Mouse (Mus musculus) midbrain, embryonic 16.5 days (tissue): ENCODE measurements around the gene Gm21972. TPM values are rescaled to one million over a fixed set of nuclear protein-coding genes. Genes with fewer than 3 reads are reported as not detected.

Experiments
- ATAC-seq: fragments of 200-750 bp; cut with Nextera tagmentation; 2 replicates; pipeline ENCODE4 v1.8.0; 2017; ENCODE audit warnings: moderate TSS enrichment
- H3K27ac ChIP-seq: fragments of 300-500 bp; sonication (generic); 2 replicates; pipeline ENCODE4 v1.5.1; 2014; ENCODE audit warnings: mild to moderate bottlenecking, low read length, mixed read lengths
- H3K27me3 ChIP-seq: fragments of 300-500 bp; sonication (generic); 2 replicates; pipeline ENCODE4 v1.6.1; 2014; ENCODE audit warnings: low read depth, low read length, mixed read lengths; ENCODE audit not compliant: control insufficient read depth, insufficient read depth
- H3K36me3 ChIP-seq: fragments of 300-500 bp; sonication (generic); 2 replicates; pipeline ENCODE4 v1.6.1; 2014; ENCODE audit warnings: mild to moderate bottlenecking, low read length, moderate library complexity, mixed read lengths; ENCODE audit not compliant: control insufficient read depth, insufficient read depth
- H3K4me1 ChIP-seq: fragments of 300-500 bp; sonication (generic); 2 replicates; pipeline ENCODE4 v1.6.1; 2014; ENCODE audit warnings: mild to moderate bottlenecking, low read length, mixed read lengths; ENCODE audit not compliant: control insufficient read depth, insufficient read depth
- H3K4me2 ChIP-seq: fragments of 300-500 bp; sonication (generic); 2 replicates; pipeline ENCODE4 v1.6.1; 2014; ENCODE audit warnings: mild to moderate bottlenecking, low read length, mixed read lengths
- H3K4me3 ChIP-seq: fragments of 300-500 bp; sonication (generic); 2 replicates; pipeline ENCODE4 v1.5.1; 2014; ENCODE audit warnings: low read depth, mild to moderate bottlenecking, low read length, moderate library complexity, mixed read lengths
- H3K9ac ChIP-seq: fragments of 300-500 bp; sonication (generic); 2 replicates; pipeline ENCODE4 v1.6.1; 2014; ENCODE audit warnings: low read depth, low read length, mixed read lengths
- H3K9me3 ChIP-seq: fragments of 300-500 bp; sonication (generic); replicated peaks from 2 replicates; pipeline ENCODE4 v1.6.1; 2014; ENCODE audit warnings: mild to moderate bottlenecking, low read length, mixed read lengths; ENCODE audit not compliant: control insufficient read depth, poor library complexity, severe bottlenecking
- WGBS: fragments of 180-500 bp; shearing (Covaris S2); extraction: QIAGEN DNeasy Blood & Tissue Kit; methylation state at CpG from one replicate; pipeline ENCODE4 v1.1.7; 2014; 5-methylcytosine and 5-hydroxymethylcytosine counted together
- polyA plus RNA-seq: library from polyadenylated mRNA; unstranded; fragments of >200 nt; fragmentation: Nextera tagmentation; extraction: Ambion mirVana; gene quantifications from 2 replicates; pipeline ENCODE4 v1.2.1, GENCODE M21; 2015

Gene Gm21972
- polyA plus RNA-seq, 1 experiment from 2014 or later = 0.79 TPM

DNA sequence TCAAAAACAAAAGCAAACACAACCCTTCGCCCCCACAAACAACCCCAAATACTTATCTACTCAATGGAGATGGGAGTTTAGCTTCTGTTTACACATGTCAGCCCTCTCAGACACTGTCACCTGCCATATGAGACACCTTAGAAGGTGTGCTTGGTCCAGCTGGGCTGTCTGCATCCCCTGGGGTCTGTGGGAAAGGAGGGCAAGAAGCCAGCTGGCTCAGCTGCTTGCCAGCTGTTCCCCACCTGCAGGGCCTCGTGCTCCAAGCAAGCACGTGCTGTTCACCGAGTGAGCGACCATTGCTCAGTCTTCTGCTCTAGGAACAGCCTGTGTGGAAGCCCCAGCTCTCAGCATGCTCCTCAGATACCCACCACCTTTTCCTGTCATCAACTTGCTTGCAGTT lies 65.6 kb downstream of the Gm21972 start:
- H3K9ac ChIP-seq = no peak overlapping the region
- H3K4me2 ChIP-seq = no peak overlapping the region
- H3K4me1 ChIP-seq = no peaks in the 10 kb centered on the region
- H3K27me3 ChIP-seq = no peaks in the 10 kb centered on the region
- H3K9me3 ChIP-seq = no peaks in the 10 kb centered on the region
- no peak for ATAC-seq
- no peak overlapping the region for H3K27ac ChIP-seq
- no peak overlapping the region for H3K4me3 ChIP-seq
- WGBS = 84% methylated on average over 5 of the region's 5 CpGs
- H3K36me3 ChIP-seq = peaks cover 65% of the 10 kb centered on the region

DNA sequence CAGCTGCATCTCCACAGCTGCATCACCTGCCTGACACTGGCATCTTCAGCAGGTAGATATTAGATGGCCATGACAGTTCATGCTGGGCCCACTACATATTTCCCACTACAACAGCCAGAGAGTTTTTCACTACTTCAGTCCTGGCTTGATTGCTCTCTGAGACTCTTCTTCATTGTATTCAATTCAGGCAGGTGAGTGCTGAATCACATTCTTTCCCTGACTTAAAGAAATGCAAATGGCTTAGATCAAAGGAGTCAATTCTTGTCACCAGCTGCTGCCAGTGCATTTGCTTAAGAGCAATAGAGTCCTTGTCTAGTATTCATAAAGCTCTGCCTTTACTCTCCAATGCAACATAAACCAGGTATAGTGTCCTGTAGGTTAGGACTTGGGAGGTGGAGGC lies 67.9 kb downstream of the Gm21972 start:
- ATAC-seq = no peak
- Histone ChIP-seq H3K36me3 (peaks cover 68% of the 10 kb centered on the region), H3K9me3 (no peaks in the 10 kb centered on the region), H3K27ac (no peak overlapping the region), H3K4me1 (no peaks in the 10 kb centered on the region), H3K27me3 (no peaks in the 10 kb centered on the region), H3K9ac (no peak overlapping the region), H3K4me3 (no peak overlapping the region), H3K4me2 (no peak overlapping the region)

DNA sequence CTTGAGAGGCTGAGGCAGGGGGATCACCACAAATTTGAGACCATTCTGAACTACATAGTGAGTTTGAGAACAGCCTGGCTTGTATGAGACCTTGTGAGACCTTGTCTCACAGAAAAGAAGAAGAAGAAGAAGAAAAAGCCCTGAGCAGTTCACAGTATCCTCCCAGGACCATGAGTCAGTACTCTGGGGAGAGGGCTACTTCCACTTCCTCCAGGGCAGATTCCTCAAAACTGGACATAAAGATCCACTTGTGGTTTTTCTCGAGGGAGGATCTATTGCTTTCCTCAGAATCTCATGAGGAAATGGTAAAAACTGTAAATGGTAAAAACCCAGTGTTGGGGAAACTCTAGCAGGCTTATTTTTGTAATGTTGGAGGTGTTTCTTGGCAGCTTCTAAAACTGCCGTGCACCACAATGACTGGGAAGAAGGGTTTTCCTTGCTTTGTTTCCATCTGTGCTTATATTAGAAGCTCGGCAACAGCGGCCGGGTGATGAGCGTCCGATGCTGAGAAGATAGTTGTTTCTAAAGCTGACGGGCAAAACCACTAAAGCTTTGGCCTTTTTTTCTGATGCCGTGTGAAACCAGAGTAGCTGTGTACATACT lies 69.3 kb downstream of the Gm21972 start:
- H3K9ac ChIP-seq = no peak overlapping the region

DNA sequence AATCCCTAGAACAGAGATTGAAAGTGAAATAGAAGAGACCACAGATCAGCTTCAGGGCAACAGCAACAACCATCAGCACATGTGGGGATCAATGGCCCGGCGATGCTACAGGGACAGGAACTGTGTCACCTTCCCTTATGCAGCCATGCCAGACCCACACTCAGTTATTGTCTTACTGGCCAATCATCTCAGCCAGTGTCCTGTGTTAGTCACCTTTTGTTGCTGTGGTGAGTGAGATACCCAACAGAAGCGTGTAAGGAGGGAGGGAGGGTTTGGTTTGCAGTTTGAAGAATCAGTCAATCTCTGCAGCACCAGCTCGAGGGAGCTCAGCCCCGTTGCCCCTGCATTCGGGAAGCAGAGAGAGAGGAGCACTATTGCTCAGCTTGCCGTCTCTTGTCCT lies 77.2 kb downstream of the Gm21972 start:
- peaks cover 18% of the 10 kb centered on the region for H3K36me3 ChIP-seq
- H3K9ac ChIP-seq = no peak overlapping the region
- H3K4me3 ChIP-seq = no peak overlapping the region
- no peak for ATAC-seq
- WGBS = 76% methylated on average over 7 of the region's 7 CpGs
- H3K27me3 ChIP-seq = no peaks in the 10 kb centered on the region
- H3K27ac ChIP-seq = no peak overlapping the region
- H3K4me2 ChIP-seq = no peak overlapping the region
- H3K4me1 ChIP-seq = no peaks in the 10 kb centered on the region
- no peaks in the 10 kb centered on the region for H3K9me3 ChIP-seq

More for the DNA sequence above, 69.3 kb downstream of the Gm21972 start:
- H3K27me3 ChIP-seq = no peaks in the 10 kb centered on the region
- no peak overlapping the region for H3K4me3 ChIP-seq
- H3K36me3 ChIP-seq = peaks cover 66% of the 10 kb centered on the region
- no peaks in the 10 kb centered on the region for H3K4me1 ChIP-seq
- no peak overlapping the region for H3K4me2 ChIP-seq
- WGBS = 90% methylated on average over 9 of the region's 9 CpGs
- H3K27ac ChIP-seq = no peak overlapping the region
- H3K9me3 ChIP-seq = no peaks in the 10 kb centered on the region
- ATAC-seq = no peak

DNA sequence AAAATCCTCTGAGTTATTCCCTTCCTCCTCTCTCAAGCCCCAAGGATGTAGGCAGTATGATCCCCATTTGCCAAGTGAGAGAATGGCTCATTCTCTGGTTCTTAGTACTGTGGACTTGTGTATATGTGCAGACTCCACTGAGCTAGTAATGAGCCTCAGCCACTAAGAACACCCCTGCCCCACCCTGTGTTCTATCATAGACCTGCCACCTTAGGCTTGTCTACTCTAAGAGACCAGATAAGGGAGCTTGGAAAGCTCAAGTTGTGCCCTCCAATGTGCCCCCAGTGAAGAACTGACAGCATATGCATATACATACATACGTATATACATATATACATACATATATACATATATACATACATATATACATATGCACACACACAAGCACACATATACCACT lies 78.1 kb downstream of the Gm21972 start:
- no peaks in the 10 kb centered on the region for H3K9me3 ChIP-seq
- 96% methylated on average over 1 of the region's 1 CpGs for WGBS
- ATAC-seq = no peak
- no peak overlapping the region for H3K27ac ChIP-seq
- H3K4me2 ChIP-seq = no peak overlapping the region
- peaks cover 22% of the 10 kb centered on the region for H3K36me3 ChIP-seq
- H3K4me1 ChIP-seq = no peaks in the 10 kb centered on the region
- H3K27me3 ChIP-seq = no peaks in the 10 kb centered on the region
- H3K4me3 ChIP-seq = no peak overlapping the region
- H3K9ac ChIP-seq = no peak overlapping the region

Other genes starting within 250 kb of the Gm21972 start
- 249 and 258 TPM in 2 replicates for gene Itm2c, start 239.4 kb upstream of the Gm21972 start, polyA plus RNA-seq
- gene 4933407L21Rik, start 205.2 kb upstream of the Gm21972 start, polyA plus RNA-seq = 10.1 and 10.5 TPM in 2 replicates
- gene Gpr55, start 172.6 kb upstream of the Gm21972 start, polyA plus RNA-seq = 0.07 and 0.13 TPM in 2 replicates
- gene Spata3, start 116.8 kb upstream of the Gm21972 start, polyA plus RNA-seq = 0.55 and 0.67 TPM in 2 replicates
- gene 2810459M11Rik, start 87.8 kb upstream of the Gm21972 start, polyA plus RNA-seq = 6.8 and 10.1 TPM in 2 replicates
- 198 TPM in 2 replicates for gene Psmd1, start 69.2 kb upstream of the Gm21972 start, polyA plus RNA-seq
- gene Htr2b, start 21.7 kb upstream of the Gm21972 start, polyA plus RNA-seq = 0.13 and 0.29 TPM in 2 replicates
- gene Armc9, start 21.1 kb downstream of the Gm21972 start, polyA plus RNA-seq = 40.8 and 41.3 TPM in 2 replicates
- gene B3gnt7, start 169.2 kb downstream of the Gm21972 start, polyA plus RNA-seq = 9.0 and 10.8 TPM in 2 replicates
- 195 and 213 TPM in 2 replicates for gene Ncl, start 225.8 kb downstream of the Gm21972 start, polyA plus RNA-seq